Mouse (Mus musculus) heart, postnatal 0 days (tissue): ENCODE data around the gene Paqr5. TPM values are rescaled to one million over a fixed set of nuclear protein-coding genes. Genes with fewer than 3 reads are reported as not detected.

Experiments
- ATAC-seq: fragments of 200-750 bp; cut with Nextera tagmentation; 2 replicates; pipeline ENCODE4 v1.8.0; 2017; ENCODE audit warnings: low read depth, moderate number of reproducible peaks, moderate library complexity; ENCODE audit not compliant: insufficient read depth
- DNase-seq: peaks from one replicate; pipeline ENCODE4 v3.0.0-alpha.2; 2016; ENCODE audit warnings: low spot score
- H3K27ac ChIP-seq: fragments of 300-500 bp; sonication (generic); 2 replicates; pipeline ENCODE4 v1.5.1; 2014; ENCODE audit warnings: low read depth, mild to moderate bottlenecking
- H3K27me3 ChIP-seq: fragments of 300-500 bp; sonication (generic); 2 replicates; pipeline ENCODE4 v1.6.1; 2014; ENCODE audit warnings: low read length, mixed read lengths; ENCODE audit not compliant: control insufficient read depth, insufficient read depth
- H3K36me3 ChIP-seq: fragments of 300-500 bp; sonication (generic); replicated peaks from 2 replicates; pipeline ENCODE4 v1.6.1; 2014; ENCODE audit warnings: low read length, mixed read lengths; ENCODE audit not compliant: control insufficient read depth, insufficient read depth
- H3K4me1 ChIP-seq: fragments of 300-500 bp; sonication (generic); 2 replicates; pipeline ENCODE4 v1.6.1; 2014; ENCODE audit warnings: antibody characterized with exemption; ENCODE audit not compliant: control insufficient read depth, insufficient read depth
- H3K4me2 ChIP-seq: fragments of 300-500 bp; sonication (generic); 2 replicates; pipeline ENCODE4 v1.6.1; 2014; ENCODE audit warnings: low read depth, mild to moderate bottlenecking, low read length, moderate library complexity
- H3K4me3 ChIP-seq: fragments of 300-500 bp; sonication (generic); 2 replicates; pipeline ENCODE4 v1.5.1; 2014; ENCODE audit warnings: low read depth, low read length
- H3K9ac ChIP-seq: fragments of 300-500 bp; sonication (generic); replicated peaks from 2 replicates; pipeline ENCODE4 v1.6.1; 2014; ENCODE audit warnings: low read depth, low read length, mixed read lengths
- H3K9me3 ChIP-seq: fragments of 300-500 bp; sonication (generic); replicated peaks from 2 replicates; pipeline ENCODE4 v1.6.1; 2016; ENCODE audit warnings: low read length; ENCODE audit not compliant: control insufficient read depth
- CTCF ChIP-seq: IDR thresholded peaks from 2 replicates; pipeline ENCODE4 v1.5.1; 2016; ENCODE audit warnings: antibody characterized with exemption, control low read depth, low read depth
- EP300 ChIP-seq: IDR thresholded peaks from 2 replicates; pipeline ENCODE4 v1.6.1; 2016; ENCODE audit warnings: antibody characterized with exemption, low read depth
- WGBS: fragments of 180-500 bp; shearing (Covaris S2); extraction: QIAGEN DNeasy Blood & Tissue Kit; methylation state at CpG from one replicate; pipeline ENCODE4 v1.1.7; 2014; 5-methylcytosine and 5-hydroxymethylcytosine counted together
- polyA plus RNA-seq: library from polyadenylated mRNA; unstranded; fragments of >200 nt; fragmentation: Nextera tagmentation; extraction: Ambion mirVana; gene quantifications from 2 replicates; pipeline ENCODE4 v1.2.1, GENCODE M21; 2015
- total RNA-seq: library from RNA; depleted of rRNA; stranded (reverse); fragments of >200 nt; gene quantifications from 2 replicates; pipeline ENCODE4 v1.2.3, GENCODE M21; 2014; ENCODE audit warnings: low replicate concordance

Paqr5 gene
- total and polyA plus RNA-seq, 2 experiments from 2014 or later = 0.18 to 5.1 TPM

DNA sequence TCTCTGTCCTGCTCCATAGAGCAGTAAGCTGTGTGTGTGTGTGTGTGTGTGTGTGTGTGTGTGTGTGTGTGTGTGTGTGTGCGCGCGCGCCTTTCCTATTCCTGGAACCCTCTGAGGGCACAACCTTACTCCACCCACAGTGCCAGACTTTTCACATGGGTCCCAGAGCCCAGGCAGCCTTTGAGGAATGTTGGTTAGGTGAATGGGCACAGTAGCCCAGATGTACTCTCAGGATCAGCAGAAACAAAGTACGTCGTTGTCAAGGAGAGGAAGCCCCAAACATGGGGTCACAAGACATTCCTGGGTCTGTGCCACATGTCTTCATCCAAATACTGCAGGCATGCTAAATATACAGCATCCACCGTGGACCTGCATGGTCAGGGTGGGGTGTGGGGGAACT is 60.7 kb downstream of the Paqr5 start:
- DNase-seq = no peak
- Histone ChIP-seq H3K27me3 (0 out of 2 replicates have a peak, but pooled peaks cover 4% of the 10 kb centered on the region), H3K4me2 (no peak overlapping the region), H3K9me3 (no peaks in the 10 kb centered on the region), H3K4me1 (0 out of 2 replicates have a peak, but pooled peaks cover 4% of the 10 kb centered on the region), H3K4me3 (no peak overlapping the region), H3K36me3 (no peaks in the 10 kb centered on the region), H3K9ac (no peak overlapping the region), H3K27ac (no peak overlapping the region)
- TF ChIP-seq CTCF = no peak
- no peak for TF ChIP-seq EP300
- peak; percentile 47 for ATAC-seq
- 71% methylated on average over 7 of the region's 7 CpGs for WGBS

- Histone ChIP-seq H3K9me3 (no peaks in the 10 kb centered on the region), H3K9ac (no peak overlapping the region), H3K4me3 (no peak overlapping the region), H3K36me3 (no peaks in the 10 kb centered on the region), H3K27me3 (0 out of 2 replicates have a peak, but pooled peaks cover 1% of the 10 kb centered on the region), H3K4me1 (0 out of 2 replicates have a peak, but pooled peaks cover 9% of the 10 kb centered on the region), H3K4me2 (no peak overlapping the region), H3K27ac (no peak overlapping the region)
- TF ChIP-seq CTCF (peak; percentile 85), EP300 (no peak)
- DNase-seq = peak; percentile 72
- peak; percentile 63; the same call in 1 of the 2 replicates for ATAC-seq
- 41% methylated on average over 4 of the region's 4 CpGs for WGBS
These were observed 61.2 kb downstream of the Paqr5 start for GRCm38 (mm10) chr9:61965411-61965930.

GRCm38 (mm10) chr9:61963356-61963755 is 63.3 kb downstream of the Paqr5 start:
- ATAC-seq (no peak), DNase-seq (no peak)
- no peak overlapping the region for H3K4me3 ChIP-seq
- no peaks in the 10 kb centered on the region for H3K27me3 ChIP-seq
- H3K9ac ChIP-seq = no peak overlapping the region
- H3K4me1 ChIP-seq = 0 out of 2 replicates have a peak, but pooled peaks cover 9% of the 10 kb centered on the region
- no peak overlapping the region for H3K27ac ChIP-seq
- H3K9me3 ChIP-seq = no peaks in the 10 kb centered on the region
- no peak for TF ChIP-seq EP300
- TF ChIP-seq CTCF = no peak
- 47% methylated on average over 6 of the region's 6 CpGs for WGBS
- H3K4me2 ChIP-seq = no peak overlapping the region
- no peaks in the 10 kb centered on the region for H3K36me3 ChIP-seq

- TF ChIP-seq EP300 = no peak
- no peak for TF ChIP-seq CTCF
- Histone ChIP-seq H3K4me2 (no peak overlapping the region), H3K36me3 (no peaks in the 10 kb centered on the region), H3K4me3 (no peak overlapping the region), H3K4me1 (0 out of 2 replicates have a peak, but pooled peaks cover 9% of the 10 kb centered on the region), H3K27ac (no peak overlapping the region), H3K9ac (no peak overlapping the region), H3K27me3 (no peaks in the 10 kb centered on the region), H3K9me3 (no peaks in the 10 kb centered on the region)
- DNase-seq (no peak), ATAC-seq (no peak)
- WGBS = 81% methylated on average over 4 of the region's 4 CpGs
These were observed 65.5 kb downstream of the Paqr5 start for GRCm38 (mm10) chr9:61961181-61961580.

GRCm38 (mm10) chr9:61960753-61961152 is 65.9 kb downstream of the Paqr5 start:
- Histone ChIP-seq H3K36me3 (no peaks in the 10 kb centered on the region), H3K27ac (no peak overlapping the region), H3K9me3 (no peaks in the 10 kb centered on the region), H3K4me1 (0 out of 2 replicates have a peak, but pooled peaks cover 9% of the 10 kb centered on the region), H3K27me3 (no peaks in the 10 kb centered on the region), H3K9ac (no peak overlapping the region), H3K4me3 (no peak overlapping the region), H3K4me2 (no peak overlapping the region)
- TF ChIP-seq EP300 = no peak
- TF ChIP-seq CTCF = no peak
- 34% methylated on average over 5 of the region's 5 CpGs for WGBS
- ATAC-seq (no peak; the same call in 1 of the 2 replicates), DNase-seq (no peak)
